Mouse (Mus musculus) spleen, adult 2 months (tissue): ENCODE results near the gene Ankrd44.

Experiments used
- CTCF ChIP-seq: fragments of 200-500 bp; IDR thresholded peaks from 2 replicates; pipeline ENCODE4 v1.5.1; 2011; ENCODE audit warnings: mild to moderate bottlenecking, inconsistent platforms; ENCODE audit not compliant: insufficient read depth, insufficient read length, insufficient replicate concordance; ENCODE audit errors: extremely low read depth
- POLR2A ChIP-seq: fragments of 200-500 bp; IDR thresholded peaks from 2 replicates; pipeline ENCODE4 v1.6.1; 2011; ENCODE audit warnings: low read depth, low read length, inconsistent platforms

GRCm38 (mm10) chr1:54960613-54961165, 34.5 kb upstream of the Ankrd44 start:
- TF ChIP-seq CTCF (no peak), POLR2A (no peak)
